Mouse (Mus musculus) limb, embryonic 14.5 days (tissue): ENCODE measurements around the gene Selp. TPM values are rescaled to one million over a fixed set of nuclear protein-coding genes. Genes with fewer than 3 reads are reported as not detected.

Experiments
- ATAC-seq: fragments of 200-750 bp; cut with Nextera tagmentation; 2 replicates; pipeline ENCODE4 v1.8.0; 2017; ENCODE audit warnings: low read depth, moderate number of reproducible peaks, moderate TSS enrichment; ENCODE audit not compliant: low FRiP score
- DNase-seq: peaks from one replicate; pipeline ENCODE4 v3.0.0-alpha.2; 2015; ENCODE audit warnings: low spot score
- H3K27ac ChIP-seq: fragments of 300-500 bp; sonication (generic); replicated peaks from 2 replicates; pipeline ENCODE4 v1.5.1; 2014; ENCODE audit warnings: low read depth, mild to moderate bottlenecking, low read length, moderate library complexity, mixed read lengths
- H3K27me3 ChIP-seq: fragments of 300-500 bp; sonication (generic); 2 replicates; pipeline ENCODE4 v1.6.1; 2014; ENCODE audit warnings: low read length, mixed read lengths; ENCODE audit not compliant: control insufficient read depth, insufficient read depth
- H3K36me3 ChIP-seq: fragments of 300-500 bp; sonication (generic); 2 replicates; pipeline ENCODE4 v1.6.1; 2014; ENCODE audit warnings: mild to moderate bottlenecking, low read length, moderate library complexity, mixed read lengths; ENCODE audit not compliant: control insufficient read depth, insufficient read depth
- H3K4me1 ChIP-seq: fragments of 300-500 bp; sonication (generic); 2 replicates; pipeline ENCODE4 v1.6.1; 2014; ENCODE audit warnings: antibody characterized with exemption, low read length, mixed read lengths; ENCODE audit not compliant: control insufficient read depth, insufficient read depth
- H3K4me2 ChIP-seq: fragments of 300-500 bp; sonication (generic); replicated peaks from 2 replicates; pipeline ENCODE4 v1.6.1; 2014; ENCODE audit warnings: low read depth, mild to moderate bottlenecking, low read length, moderate library complexity; ENCODE audit not compliant: severe bottlenecking
- H3K4me3 ChIP-seq: fragments of 300-500 bp; sonication (generic); replicated peaks from 2 replicates; pipeline ENCODE4 v1.5.1; 2014; ENCODE audit warnings: low read length
- H3K9ac ChIP-seq: fragments of 300-500 bp; sonication (generic); 2 replicates; pipeline ENCODE4 v1.6.1; 2014; ENCODE audit warnings: mild to moderate bottlenecking, low read depth, low read length, moderate library complexity; ENCODE audit not compliant: severe bottlenecking
- H3K9me3 ChIP-seq: fragments of 300-500 bp; sonication (generic); 2 replicates; pipeline ENCODE4 v1.6.1; 2016; ENCODE audit warnings: low read length; ENCODE audit not compliant: control insufficient read depth
- POLR2A ChIP-seq: fragments of 200-500 bp; IDR thresholded peaks from 2 replicates; pipeline ENCODE4 v1.8.0; 2012; ENCODE audit warnings: inconsistent platforms, mild to moderate bottlenecking, moderate library complexity, borderline replicate concordance; ENCODE audit not compliant: insufficient read depth, insufficient read length; ENCODE audit errors: extremely low read depth
- WGBS: fragments of 180-500 bp; shearing (Covaris S2); extraction: QIAGEN DNeasy Blood & Tissue Kit; methylation state at CpG from one replicate; pipeline ENCODE4 v1.1.7; 2014; 5-methylcytosine and 5-hydroxymethylcytosine counted together
- polyA plus RNA-seq, 2 experiments: library from polyadenylated mRNA; depleted of rRNA in 1 of 2; stranded (reverse) in 1 of 2; unstranded in 1 of 2; fragments of >200 nt; fragmentation: Nextera tagmentation in 1 of 2; extraction: Ambion mirVana in 1 of 2; gene quantifications; 2 replicates each; pipeline versions ENCODE4 v1.2.1 to v1.2.3; 2012 to 2014

Gene Selp
- polyA plus RNA-seq, 2 experiments: 0.14 to 0.24 TPM

- WGBS: 78% methylated on average over 3 of the region's 3 CpGs
- Histone ChIP-seq H3K27ac (no peak overlapping the region), H3K27me3 (no peaks in the 10 kb centered on the region), H3K36me3 (no peaks in the 10 kb centered on the region), H3K9me3 (no peaks in the 10 kb centered on the region), H3K4me3 (no peak overlapping the region), H3K9ac (no peak overlapping the region), H3K4me2 (no peak overlapping the region), H3K4me1 (no peaks in the 10 kb centered on the region)
- ATAC-seq (no peak), DNase-seq (no peak)
- TF ChIP-seq POLR2A: no peak
Observed at GRCm38 (mm10) chr1:164154983-164155382, 39.9 kb downstream of the Selp start.

GRCm38 (mm10) chr1:164158571-164158970 is 43.5 kb downstream of the Selp start:
- no peak overlapping the region for H3K4me3 ChIP-seq
- no peak overlapping the region for H3K27ac ChIP-seq
- no peaks in the 10 kb centered on the region for H3K4me1 ChIP-seq
- H3K27me3 ChIP-seq: 0 out of 2 replicates have a peak, but pooled peaks cover 3% of the 10 kb centered on the region
- no peak overlapping the region for H3K9ac ChIP-seq
- no peaks in the 10 kb centered on the region for H3K36me3 ChIP-seq
- no peak for TF ChIP-seq POLR2A
- ATAC-seq (no peak), DNase-seq (no peak)
- WGBS: 54% methylated on average over 4 of the region's 4 CpGs
- H3K4me2 ChIP-seq: no peak overlapping the region
- no peaks in the 10 kb centered on the region for H3K9me3 ChIP-seq

- Histone ChIP-seq H3K36me3 (no peaks in the 10 kb centered on the region), H3K4me1 (no peaks in the 10 kb centered on the region), H3K9me3 (no peaks in the 10 kb centered on the region), H3K27me3 (0 out of 2 replicates have a peak, but pooled peaks cover 3% of the 10 kb centered on the region), H3K27ac (no peak overlapping the region), H3K9ac (no peak overlapping the region), H3K4me3 (no peak overlapping the region), H3K4me2 (no peak overlapping the region)
- no peak for DNase-seq
- TF ChIP-seq POLR2A: no peak
- 83% methylated on average over 2 of the region's 2 CpGs for WGBS
- ATAC-seq: no peak
Observed at GRCm38 (mm10) chr1:164159781-164160180, 44.7 kb downstream of the Selp start.

GRCm38 (mm10) chr1:164162745-164163144 is 47.7 kb downstream of the Selp start:
- Histone ChIP-seq H3K27ac (no peak overlapping the region), H3K36me3 (no peaks in the 10 kb centered on the region), H3K4me2 (no peak overlapping the region), H3K27me3 (0 out of 2 replicates have a peak, but pooled peaks cover 3% of the 10 kb centered on the region), H3K4me3 (no peak overlapping the region), H3K4me1 (no peaks in the 10 kb centered on the region), H3K9me3 (no peaks in the 10 kb centered on the region), H3K9ac (no peak overlapping the region)
- no peak for DNase-seq
- ATAC-seq: no peak
- TF ChIP-seq POLR2A: no peak
- WGBS: 81% methylated on average over 5 of the region's 5 CpGs

- no peaks in the 10 kb centered on the region for H3K36me3 ChIP-seq
- DNase-seq (no peak), ATAC-seq (no peak)
- H3K9me3 ChIP-seq: no peaks in the 10 kb centered on the region
- WGBS: 74% methylated on average over 4 of the region's 4 CpGs
- H3K9ac ChIP-seq: no peak overlapping the region
- no peaks in the 10 kb centered on the region for H3K27me3 ChIP-seq
- no peak overlapping the region for H3K27ac ChIP-seq
- no peak overlapping the region for H3K4me2 ChIP-seq
- TF ChIP-seq POLR2A: no peak
- no peak overlapping the region for H3K4me3 ChIP-seq
- no peaks in the 10 kb centered on the region for H3K4me1 ChIP-seq
Observed at GRCm38 (mm10) chr1:164168818-164169217, 53.8 kb downstream of the Selp start.

- no peak for DNase-seq
- TF ChIP-seq POLR2A: no peak
- Histone ChIP-seq H3K36me3 (no peaks in the 10 kb centered on the region), H3K4me3 (no peak overlapping the region), H3K9ac (no peak overlapping the region), H3K27me3 (no peaks in the 10 kb centered on the region), H3K9me3 (no peaks in the 10 kb centered on the region), H3K4me1 (no peaks in the 10 kb centered on the region), H3K27ac (no peak overlapping the region), H3K4me2 (no peak overlapping the region)
- ATAC-seq: no peak
- WGBS: 91% methylated on average over 2 of the region's 2 CpGs
Observed at GRCm38 (mm10) chr1:164170434-164170833, 55.4 kb downstream of the Selp start.
